Mouse (Mus musculus) stomach, embryonic 14.5 days (tissue): ENCODE measurements around the gene Nufip1. TPM values are rescaled to one million over a fixed set of nuclear protein-coding genes. Genes with fewer than 3 reads are reported as not detected.
A peak's percentile ranks its signal among the peaks of the same experiment; 100 is the strongest.

Experiments
- ATAC-seq: fragments of 200-750 bp; cut with Nextera tagmentation; 2 replicates; pipeline ENCODE4 v1.8.0; 2017; ENCODE audit warnings: low read depth, moderate TSS enrichment; ENCODE audit not compliant: insufficient number of reproducible peaks, insufficient read depth, low FRiP score
- H3K27ac ChIP-seq: fragments of 300-500 bp; sonication (generic); 2 replicates; pipeline ENCODE4 v1.5.1; 2014; ENCODE audit warnings: mild to moderate bottlenecking, low read length, moderate library complexity, mixed read lengths
- H3K27me3 ChIP-seq: fragments of 300-500 bp; sonication (generic); 2 replicates; pipeline ENCODE4 v1.6.1; 2014; ENCODE audit warnings: low read length, control low read depth, mixed read lengths; ENCODE audit not compliant: control insufficient read depth, insufficient read depth
- H3K36me3 ChIP-seq: fragments of 300-500 bp; sonication (generic); 2 replicates; pipeline ENCODE4 v1.6.1; 2014; ENCODE audit warnings: mild to moderate bottlenecking, control low read depth, low read length, moderate library complexity, mixed read lengths; ENCODE audit not compliant: control insufficient read depth, insufficient read depth
- H3K4me1 ChIP-seq: fragments of 300-500 bp; sonication (generic); 2 replicates; pipeline ENCODE4 v1.6.1; 2014; ENCODE audit warnings: low read length, control low read depth, mixed read lengths; ENCODE audit not compliant: control insufficient read depth, insufficient read depth
- H3K4me2 ChIP-seq: fragments of 300-500 bp; sonication (generic); replicated peaks from 2 replicates; pipeline ENCODE4 v1.6.1; 2014; ENCODE audit warnings: low read depth, low read length, control low read depth
- H3K4me3 ChIP-seq: fragments of 300-500 bp; sonication (generic); 2 replicates; pipeline ENCODE4 v1.5.1; 2014; ENCODE audit warnings: low read depth, low read length, control low read depth
- H3K9ac ChIP-seq: fragments of 300-500 bp; sonication (generic); replicated peaks from 2 replicates; pipeline ENCODE4 v1.6.1; 2014; ENCODE audit warnings: low read depth, mild to moderate bottlenecking, control low read depth, low read length, moderate library complexity, mixed read lengths
- H3K9me3 ChIP-seq: fragments of 300-500 bp; sonication (generic); 2 replicates; pipeline ENCODE4 v1.6.1; 2016; ENCODE audit warnings: low read depth, low read length, control low read depth; ENCODE audit not compliant: control insufficient read depth
- WGBS: fragments of 180-500 bp; shearing (Covaris S2); extraction: QIAGEN DNeasy Blood & Tissue Kit; methylation state at CpG from one replicate; pipeline ENCODE4 v1.1.7; 2014; 5-methylcytosine and 5-hydroxymethylcytosine counted together
- polyA plus RNA-seq: library from polyadenylated mRNA; unstranded; fragments of >200 nt; fragmentation: Nextera tagmentation; extraction: Ambion mirVana; gene quantifications from 2 replicates; pipeline ENCODE4 v1.2.1, GENCODE M21; 2014

Gene Nufip1
- polyA plus RNA-seq, 1 experiment from 2014 or later = 13.6 TPM

GRCm38 (mm10) chr14:76148294-76148693, 37.6 kb downstream of the Nufip1 start:
- Histone ChIP-seq H3K4me3 (no peak overlapping the region), H3K9me3 (no peaks in the 10 kb centered on the region), H3K9ac (no peak overlapping the region), H3K27me3 (no peaks in the 10 kb centered on the region), H3K4me1 (peaks cover 13% of the 10 kb centered on the region; the same call in 1 of the 2 replicates), H3K36me3 (no peaks in the 10 kb centered on the region), H3K27ac (no peak overlapping the region), H3K4me2 (no peak overlapping the region)
- WGBS = 81% methylated on average over 10 of the region's 10 CpGs
- no peak for ATAC-seq

GRCm38 (mm10) chr14:76149531-76150179, 39.0 kb downstream of the Nufip1 start:
- H3K9me3 ChIP-seq = no peaks in the 10 kb centered on the region
- no peaks in the 10 kb centered on the region for H3K27me3 ChIP-seq
- H3K27ac ChIP-seq = no peak overlapping the region
- H3K4me2 ChIP-seq = peak overlapping the region; percentile 30
- WGBS = 23% methylated on average over 13 of the region's 13 CpGs
- H3K9ac ChIP-seq = no peak overlapping the region
- H3K4me3 ChIP-seq = 0 out of 2 replicates have a peak overlapping the region, but pooled peaks have one; percentile 4
- 0 out of 2 replicates have a peak, but pooled peaks have one; percentile 62 for ATAC-seq
- H3K36me3 ChIP-seq = no peaks in the 10 kb centered on the region
- H3K4me1 ChIP-seq = peaks cover 15% of the 10 kb centered on the region; the same call in 1 of the 2 replicates

- no peak overlapping the region for H3K27ac ChIP-seq
- H3K9me3 ChIP-seq = no peaks in the 10 kb centered on the region
- H3K4me3 ChIP-seq = no peak overlapping the region
- peaks cover 15% of the 10 kb centered on the region; the same call in 1 of the 2 replicates for H3K4me1 ChIP-seq
- H3K4me2 ChIP-seq = no peak overlapping the region
- ATAC-seq = no peak
- WGBS = 82% methylated on average over 11 of the region's 11 CpGs
- no peaks in the 10 kb centered on the region for H3K36me3 ChIP-seq
- H3K9ac ChIP-seq = no peak overlapping the region
- no peaks in the 10 kb centered on the region for H3K27me3 ChIP-seq
Measured at GRCm38 (mm10) chr14:76150499-76150898, 39.8 kb downstream of the Nufip1 start.

GRCm38 (mm10) chr14:76151011-76151410, 40.3 kb downstream of the Nufip1 start:
- Histone ChIP-seq H3K27me3 (no peaks in the 10 kb centered on the region), H3K4me3 (no peak overlapping the region), H3K9me3 (no peaks in the 10 kb centered on the region), H3K9ac (no peak overlapping the region), H3K27ac (no peak overlapping the region), H3K36me3 (no peaks in the 10 kb centered on the region), H3K4me2 (no peak overlapping the region), H3K4me1 (peaks cover 15% of the 10 kb centered on the region; the same call in 1 of the 2 replicates)
- ATAC-seq = no peak
- 74% methylated on average over 2 of the region's 2 CpGs for WGBS

GRCm38 (mm10) chr14:76151820-76152161, 41.1 kb downstream of the Nufip1 start:
- peak overlapping the region; percentile 59 for H3K4me3 ChIP-seq
- peak overlapping the region; percentile 98; the same call in 1 of the 2 replicates for H3K27ac ChIP-seq
- no peak for ATAC-seq

DNA sequence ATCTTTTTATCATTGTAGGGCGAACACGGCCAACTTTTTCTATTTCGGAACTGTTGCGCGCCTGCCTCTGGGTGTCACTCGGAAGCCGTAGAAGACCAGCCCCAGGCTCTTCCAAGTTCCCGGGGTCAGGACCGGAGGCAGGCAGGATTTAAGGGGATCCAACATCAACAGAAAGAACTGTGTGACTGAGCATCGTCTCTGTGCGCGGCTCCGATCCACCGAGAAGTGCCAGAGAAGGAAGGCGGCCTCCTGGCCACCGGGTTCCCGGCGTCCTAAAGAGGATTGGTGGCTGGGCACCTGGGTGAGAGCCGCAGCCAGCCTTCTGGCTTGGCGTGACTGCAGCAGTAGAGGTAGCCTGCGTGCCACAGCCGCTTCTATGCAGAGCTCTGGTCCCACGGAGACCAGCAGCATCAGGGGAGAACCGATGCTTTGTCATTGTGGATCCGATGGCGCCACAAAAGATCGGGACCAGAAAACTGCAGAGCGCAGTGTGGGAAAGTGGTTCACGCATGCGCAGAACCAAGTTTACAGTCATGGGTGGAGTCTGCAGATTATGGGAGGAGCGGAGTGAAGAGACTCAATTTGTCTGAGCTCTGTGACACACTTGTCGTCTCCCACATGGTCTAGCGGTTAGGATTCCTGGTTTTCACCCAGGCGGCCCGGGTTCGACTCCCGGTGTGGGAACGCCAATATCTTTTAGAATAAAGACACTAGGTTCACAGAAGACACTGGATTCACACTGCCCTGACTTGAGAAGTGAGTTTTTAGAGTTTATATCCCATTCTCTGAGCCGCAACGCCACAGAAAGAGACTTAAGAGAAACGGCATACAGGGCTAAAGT, 41.7 kb downstream of the Nufip1 start:
- H3K4me3 ChIP-seq = peak overlapping the region; percentile 59
- peak; percentile 94 for ATAC-seq
- no peaks in the 10 kb centered on the region for H3K9me3 ChIP-seq
- under 1% methylated on average over 41 of the region's 41 CpGs for WGBS
- peak overlapping the region; percentile 98 for H3K27ac ChIP-seq
- peak overlapping the region; percentile 66 for H3K9ac ChIP-seq
- no peaks in the 10 kb centered on the region for H3K36me3 ChIP-seq
- peaks cover 15% of the 10 kb centered on the region; the same call in 1 of the 2 replicates for H3K4me1 ChIP-seq
- no peaks in the 10 kb centered on the region for H3K27me3 ChIP-seq
- H3K4me2 ChIP-seq = peak overlapping the region; percentile 54

More at GRCm38 (mm10) chr14:76151820-76152161, 41.1 kb downstream of the Nufip1 start:
- H3K4me2 ChIP-seq = peak overlapping the region; percentile 54
- 2% methylated on average over 10 of the region's 10 CpGs for WGBS
- no peaks in the 10 kb centered on the region for H3K9me3 ChIP-seq
- H3K36me3 ChIP-seq = no peaks in the 10 kb centered on the region
- peaks cover 15% of the 10 kb centered on the region; the same call in 1 of the 2 replicates for H3K4me1 ChIP-seq
- no peaks in the 10 kb centered on the region for H3K27me3 ChIP-seq
- H3K9ac ChIP-seq = peak overlapping the region; percentile 66; the same call in 1 of the 2 replicates

GRCm38 (mm10) chr14:76153003-76153675, 42.4 kb downstream of the Nufip1 start:
- H3K36me3 ChIP-seq = no peaks in the 10 kb centered on the region
- WGBS = 5% methylated on average over 24 of the region's 24 CpGs
- H3K4me1 ChIP-seq = peaks cover 15% of the 10 kb centered on the region; the same call in 1 of the 2 replicates
- no peak overlapping the region for H3K9ac ChIP-seq
- no peaks in the 10 kb centered on the region for H3K9me3 ChIP-seq
- ATAC-seq = no peak; the same call in 1 of the 2 replicates
- peak overlapping the region; percentile 12; the same call in 1 of the 2 replicates for H3K27ac ChIP-seq
- H3K4me3 ChIP-seq = peak overlapping the region; percentile 59
- no peaks in the 10 kb centered on the region for H3K27me3 ChIP-seq
- H3K4me2 ChIP-seq = peak overlapping the region; percentile 54

- Histone ChIP-seq H3K4me3 (no peak overlapping the region), H3K9me3 (no peaks in the 10 kb centered on the region), H3K9ac (no peak overlapping the region), H3K27ac (no peak overlapping the region), H3K4me2 (no peak overlapping the region), H3K4me1 (peaks cover 15% of the 10 kb centered on the region; the same call in 1 of the 2 replicates), H3K36me3 (no peaks in the 10 kb centered on the region), H3K27me3 (no peaks in the 10 kb centered on the region)
- WGBS = 21% methylated on average over 6 of the region's 6 CpGs
- no peak for ATAC-seq
Measured at GRCm38 (mm10) chr14:76153828-76154227, 43.1 kb downstream of the Nufip1 start.
